Mouse (Mus musculus): ENCODE data around the gene Slc2a13.

The Slc2a13 gene

DNA sequence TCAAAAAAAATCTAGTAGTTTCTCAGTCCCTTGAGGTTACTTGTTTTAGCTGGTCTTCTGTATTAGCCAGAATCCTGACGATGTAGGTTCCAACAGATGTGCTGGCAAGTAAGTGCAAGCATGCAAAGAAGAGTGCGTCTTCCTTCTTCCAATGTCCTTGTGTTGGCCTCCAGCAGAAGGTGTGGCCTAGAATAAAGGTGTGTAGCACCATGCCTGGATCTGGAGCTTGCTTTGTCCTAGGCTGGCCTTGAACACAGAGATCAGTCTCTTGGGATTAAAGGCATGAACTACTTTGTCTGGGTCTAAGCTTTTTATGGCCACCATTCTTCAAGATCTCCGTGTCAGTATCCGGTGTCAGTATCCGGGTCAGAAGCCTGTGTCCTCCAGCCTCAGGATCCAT, 293.5 kb downstream of the Slc2a13 start:
- in situ Hi-C loops (cut with MboI, MseI): loop anchor here (5.0 kb wide), 1 partner anchor 628 kb away; no protein-coding TSS in a partner anchor

DNA sequence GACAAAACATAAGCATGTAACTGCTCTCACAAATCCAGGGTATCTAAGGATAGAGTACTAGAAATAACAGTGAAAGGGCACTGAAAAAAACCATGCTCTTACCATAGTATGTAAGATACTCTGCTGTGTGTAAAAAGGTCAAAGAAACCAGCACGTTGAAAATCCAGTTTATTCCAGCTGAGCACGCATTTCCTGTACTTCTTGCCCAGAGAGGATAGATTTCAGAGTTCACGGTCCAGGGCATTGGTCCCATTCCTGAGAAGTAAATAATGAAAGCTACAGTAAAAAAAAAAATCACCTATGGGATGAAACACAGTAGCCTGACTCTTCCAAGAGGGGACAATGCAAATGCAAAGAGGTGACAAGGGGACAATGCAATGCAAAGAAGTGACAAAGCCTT, 297.1 kb downstream of the Slc2a13 start:
- in situ Hi-C loops (cut with MboI, MseI): loop anchor here (5.0 kb wide), 1 partner anchor 631 kb away; no protein-coding TSS in a partner anchor

DNA sequence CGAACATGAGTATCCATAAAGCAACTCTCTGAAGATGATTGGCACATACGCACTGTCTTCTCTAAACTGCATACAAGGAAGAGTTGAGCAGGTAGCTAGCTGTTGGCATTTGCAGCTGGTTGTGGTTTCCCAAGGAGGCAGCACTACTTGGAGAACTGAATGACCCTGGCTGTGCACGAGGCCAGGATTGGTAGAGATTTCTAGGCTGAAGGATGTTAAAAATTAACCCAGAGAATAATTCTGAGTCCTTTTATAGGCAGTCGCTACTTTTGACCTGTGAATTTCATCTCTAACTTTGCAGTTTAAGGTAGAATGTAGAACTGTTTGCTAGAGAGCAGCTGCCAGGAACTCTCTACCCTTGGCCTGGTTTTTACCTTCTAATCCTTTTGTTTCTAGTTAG, 304.5 kb downstream of the Slc2a13 start:
- in situ Hi-C loops (cut with MboI, MseI): no loop called here

DNA sequence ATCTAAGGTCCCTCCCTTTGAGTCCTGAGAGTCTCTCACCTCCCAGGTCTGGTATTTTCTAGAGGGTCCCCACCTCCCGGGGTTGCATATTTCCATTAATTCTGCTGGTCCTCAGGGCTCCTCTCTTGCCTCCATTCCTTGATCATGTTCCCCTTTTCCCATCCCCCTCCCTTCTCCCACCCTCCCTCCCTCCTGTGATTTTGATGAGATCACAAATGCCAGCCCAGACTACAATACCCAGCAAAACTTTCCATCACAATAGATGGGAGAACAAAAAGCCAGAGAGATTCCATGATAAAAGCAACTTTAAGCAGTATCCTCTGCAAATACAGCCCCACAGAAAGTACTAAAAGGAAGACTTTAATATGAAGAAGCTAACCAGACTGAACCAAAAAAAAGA, 309.1 kb downstream of the Slc2a13 start:
- in situ Hi-C loops (cut with MboI, MseI): no loop called here

DNA sequence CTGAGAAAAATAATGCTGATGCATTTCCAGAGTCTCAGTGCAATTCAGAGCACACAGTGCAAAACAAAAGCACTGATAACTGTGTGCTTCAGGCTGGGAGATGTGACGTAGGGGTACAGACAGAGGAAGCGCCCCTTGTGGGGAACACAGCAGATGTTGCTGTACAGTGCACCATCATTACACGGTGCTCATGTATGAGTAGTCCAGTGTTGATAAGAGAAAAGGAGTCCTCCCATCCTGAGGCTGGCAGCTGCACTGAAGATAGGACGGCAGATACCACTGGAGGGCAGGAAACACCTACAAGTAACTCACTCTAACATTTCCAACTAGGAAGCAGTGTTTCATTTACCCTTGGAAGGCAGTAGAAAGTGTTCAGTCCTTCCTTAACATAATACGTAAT, 312.5 kb downstream of the Slc2a13 start:
- in situ Hi-C loops (cut with MboI, MseI): no loop called here

DNA sequence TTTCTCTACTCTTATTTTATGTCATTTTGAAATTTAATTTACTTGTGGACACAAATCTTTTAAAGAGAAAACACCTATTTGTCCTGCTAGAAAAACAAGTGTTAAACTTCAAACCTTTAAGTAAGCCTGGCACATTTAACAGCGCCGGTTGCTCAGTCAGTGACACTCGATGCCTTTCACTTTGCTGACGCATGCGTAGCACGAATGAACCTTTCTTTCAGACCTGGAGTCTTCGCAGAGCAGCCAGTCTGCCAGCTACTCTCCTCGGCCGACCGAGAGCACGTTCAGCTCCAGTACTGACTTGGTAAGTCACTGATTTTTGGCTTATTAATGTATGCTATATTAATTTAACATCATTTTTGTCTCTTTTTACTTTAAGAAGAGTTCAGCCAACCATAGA, 315.9 kb downstream of the Slc2a13 start:
- in situ Hi-C loops (cut with MboI, MseI): no loop called here

DNA sequence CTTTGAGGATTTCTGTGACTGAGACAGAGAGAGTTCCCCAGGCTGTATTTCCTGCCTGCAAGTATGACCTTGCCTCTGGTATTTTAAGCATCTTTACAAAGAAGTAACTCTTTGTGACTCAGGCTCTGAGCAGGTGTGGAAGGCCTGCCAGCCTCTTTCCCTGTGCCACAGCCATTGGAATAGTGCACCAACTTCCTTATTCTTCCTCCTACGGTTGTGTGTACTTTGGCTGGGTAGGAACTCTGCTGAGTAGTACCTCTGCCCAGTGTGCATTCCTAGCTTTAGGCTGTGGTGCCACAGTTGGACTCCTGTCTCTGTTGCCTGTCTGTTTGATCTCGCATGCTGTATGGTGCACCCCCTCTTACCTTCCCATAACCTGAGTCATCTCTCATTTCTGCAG, 317.8 kb downstream of the Slc2a13 start:
- in situ Hi-C loops (cut with MboI, MseI): no loop called here

DNA sequence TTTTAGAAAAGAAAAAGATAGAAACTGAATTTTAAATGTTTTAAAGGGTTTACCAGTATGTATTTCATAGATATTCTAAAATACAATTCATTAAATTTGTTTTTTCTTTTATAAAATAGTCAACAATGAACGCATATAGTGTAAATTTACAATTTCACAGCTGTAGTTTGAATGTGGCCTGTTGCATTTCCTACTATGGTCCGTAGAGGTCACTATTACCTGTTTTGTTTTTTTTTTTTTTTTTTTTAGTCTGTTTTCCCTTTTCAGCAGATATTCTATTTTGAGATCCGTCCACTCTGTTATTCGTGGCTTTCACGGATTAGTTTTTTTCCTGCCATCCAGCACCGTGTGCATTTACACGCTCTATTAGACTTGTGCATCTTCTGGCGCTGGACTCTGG, 320.1 kb downstream of the Slc2a13 start:
- in situ Hi-C loops (cut with MboI, MseI): no loop called here

DNA sequence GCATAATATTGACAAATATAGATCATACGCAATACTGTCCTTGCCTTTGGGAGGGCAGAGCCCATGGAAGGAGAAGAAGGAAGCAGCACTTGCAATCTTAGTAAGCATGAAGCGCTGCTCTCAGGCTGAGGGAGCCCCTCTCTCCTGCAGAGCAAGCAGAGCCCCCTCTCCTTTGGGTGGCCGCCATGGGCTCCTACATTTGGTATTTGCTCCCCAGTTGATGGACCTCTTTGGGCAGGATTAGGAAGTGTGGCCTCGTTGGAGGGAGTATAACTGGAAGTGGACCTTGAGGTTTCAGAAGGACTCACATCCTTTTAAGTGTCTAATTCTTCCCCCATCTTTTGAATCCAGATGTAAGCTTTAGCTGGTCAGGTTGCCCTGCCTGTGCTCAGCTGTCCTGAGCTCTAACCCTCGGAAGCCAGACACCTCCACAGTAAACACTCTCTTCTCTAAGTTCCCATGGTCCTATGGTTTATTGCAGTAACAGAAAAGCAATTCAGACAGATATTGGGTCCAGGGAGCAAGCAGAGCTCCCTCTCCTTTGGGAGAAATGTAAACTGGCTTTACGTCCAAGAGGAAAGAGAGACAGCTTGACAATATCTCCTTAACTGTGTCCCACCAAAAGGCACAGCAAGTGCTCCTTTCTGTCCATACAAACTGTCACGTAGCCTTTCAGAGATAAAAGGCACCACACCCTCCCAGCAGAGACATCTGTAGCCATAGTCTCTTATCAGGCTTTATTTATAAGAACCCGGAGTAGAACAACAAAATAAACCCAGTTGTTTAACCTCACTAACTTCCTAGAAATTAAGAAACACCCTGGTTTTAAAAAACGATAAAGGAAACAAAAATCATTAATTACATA, 321.3 kb downstream of the Slc2a13 start:
- in situ Hi-C loops (cut with MboI, MseI): no loop called here

DNA sequence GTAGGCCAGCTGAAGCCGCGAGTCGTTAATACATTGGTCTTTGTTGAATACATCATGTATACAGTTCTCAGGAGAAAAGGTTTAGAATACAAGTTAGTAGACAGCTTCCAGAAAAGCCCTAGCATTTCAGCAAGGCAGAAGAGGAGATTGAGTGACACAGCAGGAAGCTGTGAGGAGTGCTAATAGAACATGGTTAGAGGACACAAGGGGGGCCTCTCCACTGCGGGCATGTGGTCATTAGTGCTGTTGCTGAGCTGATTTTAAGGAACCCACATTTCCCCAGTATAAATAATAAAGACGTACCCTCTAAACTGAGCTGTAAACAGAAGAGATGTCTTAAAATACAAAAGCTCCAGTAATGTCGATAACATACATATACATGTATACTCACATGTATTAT, 322.2 kb downstream of the Slc2a13 start:
- in situ Hi-C loops (cut with MboI, MseI): no loop called here

DNA sequence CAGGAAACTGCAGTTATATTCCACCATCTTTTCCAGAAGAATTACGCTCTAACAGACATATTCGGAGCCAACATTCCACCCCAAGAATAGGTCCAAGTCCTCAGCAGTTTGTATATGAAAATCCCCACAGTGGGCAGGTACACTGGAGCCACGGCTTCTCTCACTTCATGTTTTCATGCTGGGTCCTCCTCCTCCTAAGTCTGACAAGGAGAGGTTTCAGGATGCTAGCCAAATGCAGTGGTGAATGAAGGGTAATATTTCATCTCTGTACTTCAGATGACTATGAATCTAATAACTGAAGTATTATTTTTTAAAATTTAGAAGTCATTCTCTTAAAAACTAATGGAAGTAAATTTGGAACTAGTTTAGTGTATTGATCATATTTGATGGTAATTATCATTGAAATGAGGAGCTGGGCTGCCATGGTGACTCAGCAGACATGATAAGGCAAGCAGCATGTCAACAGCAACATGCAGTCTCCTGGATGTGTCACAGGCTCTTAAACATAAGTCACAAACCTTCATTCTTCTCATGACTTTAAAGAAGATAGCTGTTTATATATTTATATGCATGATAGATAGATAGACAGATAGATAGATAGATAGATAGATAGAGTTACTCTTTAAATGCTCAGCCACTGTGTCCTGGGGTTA, 332.3 kb downstream of the Slc2a13 start:
- in situ Hi-C loops (cut with MboI, MseI): no loop called here

DNA sequence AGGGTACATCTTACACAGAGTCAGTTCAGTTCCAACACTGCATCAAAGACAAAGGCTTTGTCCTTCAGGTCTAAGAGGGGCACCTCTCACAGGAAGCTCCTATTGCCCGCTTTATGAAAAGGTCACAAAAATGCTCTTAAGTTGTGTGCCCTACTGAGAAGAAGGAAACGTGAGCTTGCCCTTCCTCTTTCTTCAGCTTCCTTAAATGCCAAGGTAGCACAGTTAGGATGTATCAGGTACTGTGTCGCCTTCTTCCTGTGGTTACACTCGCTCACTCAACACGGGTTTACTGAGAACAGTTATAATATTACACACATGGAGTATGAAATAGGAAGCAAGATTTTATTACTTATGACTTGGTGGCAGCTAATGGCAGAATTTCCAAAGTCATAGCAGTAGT, 335.8 kb downstream of the Slc2a13 start:
- in situ Hi-C loops (cut with MboI, MseI): no loop called here

Measured in T-helper 2 cell (primary cell).